Mouse (Mus musculus): ENCODE measurements at regions not wholly inside any gene's neighbourhood (a gene's known extent, or its start where the extent isn't known, plus 50 kb on each side); places are given as distances from the start of the nearest gene placed in this dataset.
"Not testable (repeated sequence)": the region's sequence is repeated elsewhere in the genome, so short reads cannot be mapped to it uniquely, and the experiment has no call there.

- peak; percentile 81 for ATAC-seq
Measured at GRCm38 (mm10) chr6:123930951-123931350, 77.7 kb upstream of the Vmn2r25 start.

DNA sequence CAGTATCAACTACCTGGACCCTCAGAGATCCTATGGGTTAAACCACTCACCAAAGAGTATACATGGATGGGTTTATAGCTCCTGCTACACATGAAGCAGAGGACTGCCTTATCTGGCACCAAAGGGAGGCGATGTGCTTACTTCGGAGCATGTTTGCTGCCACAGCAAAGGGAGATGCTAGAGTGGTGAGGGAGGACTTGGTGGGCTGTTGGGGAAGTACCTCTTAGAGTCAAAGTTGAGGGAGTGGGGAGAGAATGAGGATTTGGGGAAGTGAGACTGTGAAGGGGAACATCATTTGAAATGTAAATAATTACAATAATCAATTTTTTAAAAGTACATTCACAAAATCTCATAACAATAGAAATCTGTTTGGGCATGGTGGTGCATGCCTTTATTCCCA, 84.7 kb upstream of the Vmn2r25 start:
- 89% methylated on average over 2 of the region's 2 CpGs for WGBS

More at GRCm38 (mm10) chr6:123930951-123931350, 77.7 kb upstream of the Vmn2r25 start:
- not testable (repeated sequence) for H3K4me2 ChIP-seq; H3K27me3 ChIP-seq; H3K9me3 ChIP-seq (replicated peaks); H3K4me1 ChIP-seq; H3K27ac ChIP-seq; H3K4me3 ChIP-seq; H3K9ac ChIP-seq; H3K36me3 ChIP-seq (ENCODE audit: poor library complexity, severe bottlenecking)
- 7% methylated on average over 5 of the region's 6 CpGs for WGBS

DNA sequence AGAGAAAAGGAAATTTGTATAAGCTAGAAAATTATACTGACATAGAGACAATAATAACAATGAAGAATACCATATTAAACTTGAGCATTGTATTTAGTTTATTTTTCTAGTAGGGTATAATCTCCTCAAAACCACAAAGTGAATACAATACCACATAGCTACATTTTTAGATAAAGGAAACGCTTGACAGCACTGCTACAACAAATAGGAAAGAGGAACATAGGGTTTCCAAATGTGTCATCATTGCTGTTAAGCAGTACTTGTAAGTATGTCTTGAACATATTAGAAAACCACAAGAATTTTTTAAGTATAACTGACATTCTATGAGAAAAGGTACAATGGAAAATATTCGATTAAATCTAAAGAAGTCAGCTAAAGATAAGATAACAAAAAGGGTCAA, 63.0 kb upstream of the Vmn2r26 start:
- no peak overlapping the region for H3K4me2 ChIP-seq
- no peaks in the 10 kb centered on the region for H3K36me3 ChIP-seq (ENCODE audit: poor library complexity, severe bottlenecking)
- no peak overlapping the region for H3K27ac ChIP-seq
- no peak overlapping the region for H3K4me3 ChIP-seq
- H3K4me1 ChIP-seq: no peaks in the 10 kb centered on the region
- H3K9me3 ChIP-seq (replicated peaks): no peaks in the 10 kb centered on the region
- no peak overlapping the region for H3K9ac ChIP-seq
- 83% methylated on average over 2 of the region's 2 CpGs for WGBS
- no peak for ATAC-seq
- no peaks in the 10 kb centered on the region for H3K27me3 ChIP-seq

More for the DNA sequence above, 84.7 kb upstream of the Vmn2r25 start:
- Histone ChIP-seq H3K27me3 (no peaks in the 10 kb centered on the region), H3K27ac (no peak overlapping the region), H3K4me2 (no peak overlapping the region), H3K4me3 (no peak overlapping the region), H3K36me3 (ENCODE audit: poor library complexity, severe bottlenecking) (no peaks in the 10 kb centered on the region), H3K9ac (no peak overlapping the region), H3K4me1 (no peaks in the 10 kb centered on the region), H3K9me3 (replicated peaks) (no peaks in the 10 kb centered on the region)
- no peak for ATAC-seq

DNA sequence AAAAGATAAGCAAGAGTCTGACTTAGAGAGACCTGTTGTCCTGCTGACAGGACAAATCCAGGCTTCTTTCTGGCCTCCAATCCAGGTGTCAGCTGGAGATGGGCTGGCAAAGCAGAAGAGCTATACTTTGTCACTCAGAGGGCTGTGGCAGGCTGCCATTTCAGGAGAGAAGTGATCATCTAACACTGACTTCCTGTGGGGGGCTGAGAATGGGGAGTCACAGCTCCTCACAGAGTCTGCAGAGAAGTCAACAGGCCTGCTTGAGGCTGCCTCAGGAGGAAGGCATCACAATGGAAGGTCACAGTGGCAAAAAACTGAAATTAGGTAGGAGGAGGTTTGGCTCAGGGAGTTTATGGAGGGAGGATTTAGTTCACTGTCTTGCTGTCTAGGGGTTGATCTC, 53.2 kb upstream of the Vmn2r26 start:
- ATAC-seq: no peak
- Histone ChIP-seq H3K4me2 (no peak overlapping the region), H3K36me3 (ENCODE audit: poor library complexity, severe bottlenecking) (no peaks in the 10 kb centered on the region), H3K4me1 (no peaks in the 10 kb centered on the region), H3K4me3 (no peak overlapping the region), H3K9me3 (replicated peaks) (no peaks in the 10 kb centered on the region), H3K27ac (no peak overlapping the region), H3K9ac (no peak overlapping the region), H3K27me3 (no peaks in the 10 kb centered on the region)

Measured in forebrain, embryonic 13.5 days (tissue).